Mouse (Mus musculus): ENCODE measurements around the gene Tspan5.

The Tspan5 gene

DNA sequence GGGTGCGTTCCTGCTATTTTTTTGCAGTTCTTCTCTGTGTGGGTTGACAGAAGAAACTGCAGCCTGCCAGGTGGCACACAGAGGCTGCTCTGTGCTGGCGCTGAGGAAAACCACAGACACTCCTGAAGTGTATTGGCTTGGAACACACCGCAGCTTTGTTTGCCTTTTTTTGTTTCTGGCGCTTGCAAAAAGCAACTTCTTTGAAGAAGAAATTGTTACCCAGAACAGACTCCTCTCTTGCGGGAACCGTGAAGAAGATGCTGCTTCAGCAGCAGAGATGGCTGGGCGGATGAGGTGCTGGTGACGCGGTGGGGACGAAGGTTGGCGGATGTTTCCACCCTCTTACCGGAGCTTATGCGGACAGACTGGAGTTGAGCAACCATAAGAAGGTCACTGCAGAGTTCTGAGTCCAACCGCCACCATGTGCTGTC lies 135.0 kb downstream of the Tspan5 start:
- no peak for DNase-seq (ENCODE audit: low read depth, low spot score)

DNA sequence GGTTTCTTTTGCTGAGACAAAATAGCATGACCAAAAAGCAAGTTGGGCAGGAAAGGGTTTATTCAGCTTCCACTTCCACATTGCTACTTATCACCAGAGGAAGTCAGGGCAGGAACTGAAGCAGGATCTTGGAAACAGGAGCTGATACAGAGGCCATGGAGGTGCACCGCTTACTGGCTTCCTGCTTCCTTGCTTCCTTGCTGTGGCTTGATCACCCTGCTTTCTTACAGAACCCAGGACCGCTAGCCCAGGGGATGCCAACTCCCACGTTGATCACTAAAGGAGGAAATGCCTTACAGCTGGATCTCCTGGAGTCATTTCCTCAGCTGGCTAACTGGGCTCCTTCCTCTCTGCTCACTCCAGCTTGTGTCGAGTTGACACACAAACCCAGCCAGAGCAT lies 135.7 kb downstream of the Tspan5 start:
- DNase-seq (ENCODE audit: low read depth, low spot score), result no peak

DNA sequence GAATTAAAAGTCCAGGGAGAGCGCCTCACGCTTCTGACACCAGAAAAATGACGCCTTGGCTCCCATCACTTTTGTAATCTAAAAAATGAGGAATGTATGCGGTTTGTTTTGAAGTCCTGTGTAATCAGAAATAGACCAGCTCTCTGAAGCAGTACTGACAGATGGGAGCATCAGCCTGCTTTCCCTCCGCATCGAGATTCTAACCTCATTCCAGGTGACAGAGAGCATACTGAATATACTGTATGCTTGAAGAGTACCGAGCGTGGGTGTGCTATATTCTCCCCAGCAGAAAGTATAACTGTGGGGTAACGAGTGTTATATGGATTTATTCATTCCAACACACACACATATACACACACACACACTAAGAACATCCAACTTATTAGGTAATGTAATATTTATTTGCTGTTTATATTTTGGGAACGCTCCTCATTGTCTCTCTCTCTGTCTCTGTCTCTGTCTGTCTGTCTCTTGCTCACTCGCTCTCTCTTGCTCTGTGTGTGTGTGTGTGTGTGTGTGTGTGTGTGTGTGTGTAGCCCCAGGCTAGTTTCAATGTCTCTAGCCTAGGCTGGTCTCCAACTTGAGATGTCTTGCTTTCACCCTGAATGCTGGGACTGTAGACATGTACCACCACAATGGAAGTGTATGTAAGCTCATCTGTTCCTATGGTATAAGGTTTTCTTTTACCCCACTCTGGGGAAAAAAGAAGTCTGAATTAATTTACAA lies 139.2 kb downstream of the Tspan5 start:
- no peak for DNase-seq (ENCODE audit: low read depth, low spot score)

DNA sequence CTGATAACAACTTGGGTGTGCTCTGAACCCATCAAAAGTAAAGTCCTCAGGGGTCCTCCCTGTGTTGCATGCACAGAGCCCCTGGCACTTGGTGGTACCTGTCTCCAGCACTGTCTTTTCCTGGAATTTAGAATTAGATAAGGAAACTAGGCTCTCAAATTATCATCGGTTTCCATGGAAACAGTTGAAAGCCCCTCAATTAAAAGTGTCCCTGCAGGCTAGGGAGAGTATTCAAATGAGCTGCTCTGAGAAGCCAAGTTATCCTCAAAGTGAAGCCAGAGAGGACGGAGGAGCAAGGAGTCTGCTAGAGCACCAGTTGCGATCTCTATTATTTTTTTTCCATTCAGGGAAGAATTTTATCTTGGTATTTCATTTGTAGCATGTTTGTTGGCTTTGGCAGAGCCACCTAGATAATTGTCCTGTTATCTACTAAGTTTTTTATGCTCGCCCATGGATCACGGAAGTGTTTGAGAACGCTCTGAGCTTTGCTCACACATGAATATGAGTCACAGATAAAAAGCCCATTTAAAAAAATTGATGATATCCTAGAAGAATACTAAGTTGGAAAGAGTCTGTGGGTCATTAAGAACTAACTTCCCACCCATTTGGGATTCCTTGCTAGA lies 139.8 kb downstream of the Tspan5 start:
- DNase-seq (ENCODE audit: low read depth, low spot score), result no peak

DNA sequence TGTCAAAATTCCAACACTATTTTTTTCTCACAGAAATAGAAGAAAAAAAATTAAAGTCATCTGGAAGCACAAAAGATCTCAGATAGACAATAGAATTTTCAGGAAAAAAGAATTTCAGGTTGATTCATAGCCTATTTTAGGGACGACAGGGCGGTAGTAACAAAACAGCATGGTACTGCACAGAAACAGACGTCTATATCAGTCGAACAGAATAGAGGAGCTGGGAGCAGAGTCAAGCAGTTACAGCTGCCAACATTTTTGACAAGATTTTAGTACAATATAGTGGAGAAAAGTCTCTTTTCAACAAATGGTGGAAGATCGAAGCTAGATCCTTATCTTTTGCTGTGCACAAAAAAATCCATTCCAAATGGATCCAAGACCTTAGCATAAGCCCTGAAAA lies 144.1 kb downstream of the Tspan5 start:
- no peak for DNase-seq (ENCODE audit: low read depth, low spot score)

DNA sequence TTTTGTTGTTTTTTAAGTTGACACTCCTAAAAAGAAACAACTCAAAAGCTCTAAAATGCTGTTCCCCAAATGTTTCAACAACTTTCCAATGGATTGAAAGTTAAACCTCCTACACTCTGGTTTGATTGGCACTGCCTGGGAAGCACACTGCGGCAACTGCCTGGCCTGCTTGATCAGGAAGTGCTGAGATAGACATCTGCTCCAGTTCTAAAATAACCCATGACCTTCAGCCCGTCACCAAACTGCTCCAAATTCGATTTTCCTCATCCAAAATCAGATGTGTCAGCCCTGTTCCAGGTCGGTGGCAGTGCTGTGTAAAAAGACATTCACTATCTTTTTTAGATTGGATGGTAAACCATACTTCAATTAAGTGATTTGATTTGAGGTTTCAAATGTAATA lies 147.2 kb downstream of the Tspan5 start:
- no peak for DNase-seq (ENCODE audit: low read depth, low spot score)

DNA sequence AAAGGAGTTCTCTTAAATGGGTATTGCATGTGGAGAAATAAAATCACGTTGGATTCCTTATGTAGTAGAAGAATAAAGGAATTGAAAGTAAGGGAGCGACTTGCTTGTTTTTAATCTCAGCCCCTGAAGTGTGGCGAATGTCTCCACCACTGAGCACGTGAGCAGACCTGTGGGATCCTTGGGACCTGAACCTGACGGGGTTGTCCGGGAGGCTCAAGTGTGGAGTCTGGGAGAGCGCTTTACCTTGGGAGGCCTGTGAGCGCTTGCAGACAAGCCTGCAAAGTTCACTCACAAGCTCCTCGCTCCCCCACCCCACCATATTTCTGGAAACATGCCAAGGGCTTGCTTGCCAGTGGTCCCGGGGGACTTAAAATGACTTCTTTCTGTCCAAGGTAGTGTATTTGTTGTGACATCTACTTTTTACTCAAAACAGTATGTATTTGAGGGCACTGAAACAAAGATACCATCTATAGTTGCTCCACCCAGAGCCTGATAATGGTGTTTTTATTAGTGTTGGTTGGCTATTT lies 147.8 kb downstream of the Tspan5 start:
- DNase-seq (ENCODE audit: low read depth, low spot score), result no peak

DNA sequence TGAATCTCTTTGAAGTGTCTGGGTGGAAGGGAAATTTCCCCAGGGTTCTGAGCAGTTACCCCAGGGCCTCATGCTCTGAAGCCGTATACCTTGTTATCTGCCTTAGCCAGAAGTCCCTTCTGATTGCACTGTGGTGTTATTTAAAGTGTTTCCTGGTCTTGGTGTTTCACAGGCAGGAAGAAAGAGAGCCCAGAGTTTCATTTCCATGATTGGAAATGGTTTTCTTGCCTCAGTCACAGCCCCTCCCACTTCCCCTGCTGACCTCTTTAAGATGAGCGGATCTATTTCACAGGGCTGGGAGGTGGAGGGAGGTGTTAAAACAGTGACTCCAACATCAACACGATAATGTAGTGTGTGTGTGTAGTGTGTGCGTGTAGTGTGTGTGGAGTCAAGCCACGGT lies 151.5 kb downstream of the Tspan5 start:
- DNase-seq (ENCODE audit: low read depth, low spot score), result no peak

DNA sequence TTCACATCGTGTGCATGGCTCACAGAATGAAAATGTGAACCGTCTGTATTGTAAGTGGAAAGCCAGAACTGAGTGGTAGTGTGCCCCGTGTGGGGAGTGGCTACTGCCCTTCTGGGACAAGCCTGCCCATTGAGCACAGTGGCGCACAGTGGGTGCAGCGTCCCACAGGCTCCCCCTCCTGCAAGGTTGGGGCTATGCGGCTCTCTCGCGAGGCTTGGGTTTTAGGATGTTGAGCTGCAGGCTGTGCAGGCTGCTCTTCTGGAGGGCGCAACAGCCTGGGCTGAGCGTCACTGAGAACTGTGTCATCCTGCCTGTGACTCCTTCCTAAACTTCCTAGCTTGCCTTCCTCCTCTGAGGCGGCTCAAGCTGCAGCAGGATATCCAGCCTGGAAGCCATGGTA lies 155.5 kb downstream of the Tspan5 start:
- no peak for DNase-seq (ENCODE audit: low read depth, low spot score)

DNA sequence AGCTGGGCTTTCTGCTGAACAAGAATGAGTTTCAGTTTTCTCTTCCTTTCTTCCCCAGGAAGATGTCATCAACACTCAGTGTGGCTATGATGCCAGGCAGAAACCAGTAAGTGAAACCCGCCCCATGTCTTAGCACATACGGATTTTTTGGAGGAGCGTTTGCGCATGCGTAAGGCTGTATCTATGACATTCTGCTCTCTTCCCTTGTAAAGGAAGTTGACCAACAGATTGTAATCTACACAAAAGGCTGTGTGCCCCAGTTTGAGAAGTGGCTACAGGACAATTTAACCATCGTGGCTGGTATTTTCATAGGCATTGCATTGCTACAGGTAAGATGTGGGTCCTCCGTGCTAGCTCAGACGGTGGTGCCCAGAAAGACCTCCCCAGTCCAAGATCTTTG lies 156.1 kb downstream of the Tspan5 start:
- no peak for DNase-seq (ENCODE audit: low read depth, low spot score)

DNA sequence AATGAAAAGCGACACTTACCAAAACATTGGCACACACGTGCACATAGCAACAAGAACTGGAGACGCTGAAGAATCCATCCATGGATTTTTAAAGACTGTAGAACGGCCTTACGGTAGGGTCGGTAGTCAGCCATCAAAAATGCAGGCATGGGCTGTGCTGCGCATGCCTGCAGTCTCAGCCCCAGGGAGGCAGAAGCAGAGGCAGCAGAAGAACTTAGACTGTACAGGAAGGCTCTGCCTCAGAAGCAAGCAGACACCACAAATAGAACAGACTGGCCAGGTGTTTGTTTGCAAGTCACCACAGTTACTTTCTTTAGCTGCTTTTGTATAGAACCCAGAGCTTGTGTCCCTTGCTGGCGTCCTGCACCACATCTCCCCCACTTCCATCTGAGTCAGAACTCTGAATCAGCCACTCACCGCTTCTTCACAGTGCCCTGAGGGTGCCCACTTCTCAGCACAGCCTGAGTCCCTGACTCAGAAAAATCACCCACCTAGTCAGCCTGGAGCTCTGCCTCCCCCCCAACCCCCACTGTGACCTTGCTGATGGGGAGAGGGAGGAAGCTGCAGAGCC lies 158.7 kb downstream of the Tspan5 start:
- DNase-seq (ENCODE audit: low read depth, low spot score), result peak; percentile 82

DNA sequence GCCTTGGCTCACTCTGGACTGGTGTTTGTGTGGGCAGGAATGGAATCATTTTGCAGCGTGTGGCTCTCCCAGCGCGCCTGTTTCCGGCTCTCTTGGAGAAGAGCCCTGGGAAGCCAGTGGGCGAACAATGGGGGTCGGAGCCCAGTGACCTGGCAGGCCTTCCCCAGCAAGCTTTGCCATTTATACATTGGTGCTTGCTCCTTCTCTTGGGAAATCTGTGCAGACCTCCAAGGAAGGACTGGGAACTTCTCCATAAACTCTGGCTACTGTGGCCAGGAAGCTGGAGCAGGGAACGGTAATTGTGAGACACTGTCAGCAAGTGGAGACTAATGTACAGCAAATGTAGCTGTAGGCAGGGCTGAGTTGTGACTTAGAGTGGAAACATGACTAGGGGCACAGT lies 163.7 kb downstream of the Tspan5 start:
- DNase-seq (ENCODE audit: low read depth, low spot score), result peak; percentile 68

DNA sequence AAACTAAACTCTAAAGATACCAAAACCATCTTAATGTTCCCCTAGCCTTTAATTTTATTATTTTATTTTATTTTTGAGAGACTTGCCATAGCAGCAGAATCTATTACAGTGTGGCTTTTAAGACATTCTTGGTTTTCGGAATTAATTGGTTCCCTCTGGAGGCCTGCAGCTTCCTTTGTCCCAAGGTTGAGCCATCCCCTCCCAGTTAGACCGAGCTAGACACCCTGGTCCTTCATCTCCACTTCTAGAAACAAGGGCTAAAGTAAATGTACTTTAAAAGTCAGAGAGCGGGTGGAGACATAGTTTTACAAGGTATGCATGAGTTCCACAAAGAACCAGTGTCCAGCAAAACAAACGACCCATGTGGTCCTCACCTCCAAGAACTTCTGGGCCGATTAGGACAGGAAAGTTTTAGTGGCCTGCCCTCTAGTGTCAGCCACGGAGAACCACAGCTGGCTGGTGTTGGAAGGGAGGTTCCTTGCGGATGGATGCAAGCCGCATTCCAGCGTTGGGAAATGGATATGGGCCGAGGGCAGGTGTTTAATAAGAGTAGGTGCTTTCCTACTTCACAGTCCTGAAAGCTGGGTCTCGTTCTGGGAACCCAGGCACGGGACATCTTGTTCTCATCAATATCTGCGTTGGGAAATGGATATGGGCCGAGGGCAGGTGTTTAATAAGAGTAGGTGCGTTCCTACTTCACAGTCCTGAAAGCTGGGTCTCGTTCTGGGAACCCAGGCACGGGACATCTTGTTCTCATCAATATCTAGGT lies 164.3 kb downstream of the Tspan5 start:
- peak; percentile 92 for DNase-seq (ENCODE audit: low read depth, low spot score)

DNA sequence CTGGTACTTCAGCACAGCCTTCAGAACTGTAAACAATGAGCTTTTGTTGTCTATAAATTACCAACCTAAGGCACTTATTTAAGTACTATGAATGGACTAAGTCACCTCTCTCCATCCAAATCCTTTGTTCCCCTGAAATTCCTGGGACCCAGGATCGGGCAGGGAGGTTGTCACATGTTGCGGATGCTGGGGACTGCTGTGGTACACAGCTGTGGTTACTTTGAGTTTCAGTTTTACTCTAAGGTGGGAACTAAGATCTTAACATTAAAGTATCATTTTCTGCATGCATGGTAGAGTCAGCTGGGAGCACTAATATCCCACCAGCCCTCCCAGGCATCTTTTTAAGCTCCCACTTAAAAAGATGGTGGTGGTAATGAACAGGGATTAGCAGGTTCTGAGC lies 167.3 kb downstream of the Tspan5 start:
- no peak for DNase-seq (ENCODE audit: low read depth, low spot score)

DNA sequence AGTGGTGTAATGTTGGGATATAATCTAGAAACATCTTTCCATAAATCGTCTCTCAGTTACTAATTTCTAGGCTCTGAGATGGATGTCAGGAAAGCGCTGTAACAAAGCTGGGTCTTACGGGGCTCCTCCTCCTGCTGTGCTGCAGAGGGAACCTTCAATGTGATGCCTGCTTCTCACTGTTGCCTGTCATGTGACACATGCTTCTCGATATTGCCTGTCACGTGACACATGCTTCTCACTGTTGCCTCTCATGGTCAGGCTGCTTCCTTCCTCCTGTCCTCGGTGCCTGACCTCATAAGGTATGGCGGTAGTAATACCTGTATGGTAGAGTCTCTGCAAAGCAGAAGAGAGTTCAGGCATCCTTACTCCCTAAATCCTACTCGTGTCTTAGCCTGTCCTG lies 170.5 kb downstream of the Tspan5 start:
- no peak for DNase-seq (ENCODE audit: low read depth, low spot score)

DNA sequence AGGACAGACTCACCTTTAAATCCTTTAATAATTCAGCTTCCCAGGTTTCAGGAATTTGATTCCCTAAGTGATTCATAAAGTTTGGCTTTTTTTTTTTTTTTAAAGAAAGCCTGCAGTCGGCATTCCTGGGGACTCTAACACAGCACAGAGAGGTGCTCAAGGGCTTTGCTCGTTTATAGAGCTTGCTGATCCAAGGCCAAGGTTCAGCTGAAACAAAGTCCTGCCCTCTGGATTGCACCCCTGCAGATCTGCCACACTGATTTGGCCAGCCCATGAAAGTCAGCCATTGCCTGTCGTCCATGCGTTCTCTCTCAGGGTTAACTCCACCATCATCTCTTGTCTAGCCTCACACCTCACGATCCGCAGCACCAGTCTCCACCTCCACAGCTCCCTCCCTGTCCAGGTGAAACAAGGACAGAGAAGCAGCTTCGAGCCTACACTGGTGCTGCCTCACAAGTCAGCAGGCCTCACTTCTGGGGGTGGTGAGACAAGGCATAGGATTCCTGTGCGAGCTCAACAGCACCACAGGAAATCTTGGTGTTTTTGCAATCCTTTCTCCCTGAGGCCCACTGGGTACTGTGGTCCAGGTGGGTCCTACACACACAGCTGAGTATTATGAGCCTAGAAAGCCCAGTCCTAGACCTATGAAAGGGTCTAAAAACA lies 172.8 kb downstream of the Tspan5 start:
- DNase-seq (ENCODE audit: low read depth, low spot score), result no peak

DNA sequence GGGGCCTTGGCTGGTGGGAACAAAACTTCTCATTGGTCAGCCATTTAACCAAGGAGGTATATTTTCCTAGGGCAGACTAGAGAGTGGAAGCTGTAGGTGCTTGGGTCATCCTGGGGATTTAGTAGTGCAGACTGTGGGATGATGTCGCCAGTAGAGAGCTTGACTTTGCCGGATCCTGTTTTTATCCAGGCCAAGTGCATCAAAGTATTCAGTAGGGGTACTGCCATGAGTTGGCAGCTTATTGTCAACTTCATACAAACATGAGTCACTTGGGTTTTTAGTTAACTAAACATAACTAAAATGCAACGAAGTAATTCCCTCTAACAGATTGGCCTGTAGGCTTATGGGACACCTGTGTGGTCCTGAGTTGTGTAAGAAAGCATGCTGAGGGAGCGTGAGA lies 174.6 kb downstream of the Tspan5 start:
- no peak for DNase-seq (ENCODE audit: low read depth, low spot score)

DNA sequence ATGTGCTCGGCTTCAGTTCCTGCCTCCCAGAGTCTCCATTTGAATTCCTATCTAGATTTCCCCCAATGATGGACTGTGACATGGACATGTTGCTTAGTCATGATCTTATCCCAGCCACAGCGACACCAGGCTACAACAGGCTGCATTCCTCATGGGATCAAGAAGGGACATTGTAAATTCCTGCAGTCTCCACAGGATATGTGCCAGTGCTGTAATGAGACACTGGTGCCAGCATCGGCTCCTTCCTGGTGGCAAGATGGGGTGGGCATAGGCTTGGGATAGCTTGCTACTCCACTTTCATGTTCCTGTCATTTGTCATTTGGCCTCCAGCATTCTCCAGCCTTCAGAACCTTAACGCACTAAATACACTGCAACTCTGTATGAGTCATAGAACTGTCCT lies 175.0 kb downstream of the Tspan5 start:
- peak; percentile 53 for DNase-seq (ENCODE audit: low read depth, low spot score)

DNA sequence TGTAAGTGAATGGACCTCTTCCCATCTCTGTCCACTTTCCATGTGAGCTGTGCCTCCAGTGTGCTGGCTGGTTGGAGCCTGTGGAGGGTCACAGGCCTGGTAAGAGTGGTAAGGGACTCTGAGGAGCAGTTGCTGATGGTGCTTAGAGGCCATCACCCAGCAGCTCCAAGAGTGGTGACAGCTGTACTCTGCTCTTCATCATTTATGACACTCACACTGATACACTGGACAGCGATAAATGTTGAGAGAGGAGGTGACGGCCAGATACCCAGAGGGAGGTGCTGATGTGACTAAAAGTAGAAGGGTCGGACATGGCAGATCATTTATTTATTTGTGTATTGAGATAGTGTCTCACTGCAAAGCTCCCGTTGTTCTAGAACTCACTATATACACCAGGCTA lies 176.2 kb downstream of the Tspan5 start:
- no peak for DNase-seq (ENCODE audit: low read depth, low spot score)

DNA sequence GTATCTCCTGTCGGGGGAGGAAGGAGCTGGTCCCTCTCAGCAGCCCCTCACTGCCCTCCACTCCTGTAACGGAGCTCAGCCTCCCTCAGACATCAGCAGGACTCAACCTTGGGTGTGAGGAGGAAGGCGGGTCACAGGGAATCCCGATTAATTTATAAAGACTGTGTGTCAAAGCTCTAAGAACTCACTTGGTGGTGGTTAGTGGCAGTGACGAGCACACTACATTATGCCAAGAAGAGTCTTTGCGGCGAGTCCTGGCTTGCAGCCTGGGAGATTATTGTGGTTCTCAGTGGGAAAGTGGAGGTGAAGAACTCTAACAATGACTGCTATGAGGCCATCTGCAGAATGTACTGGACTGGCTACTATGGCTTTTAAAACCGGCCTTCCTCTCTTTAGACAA lies 184.2 kb downstream of the Tspan5 start:
- DNase-seq (ENCODE audit: low read depth, low spot score), result no peak

DNA sequence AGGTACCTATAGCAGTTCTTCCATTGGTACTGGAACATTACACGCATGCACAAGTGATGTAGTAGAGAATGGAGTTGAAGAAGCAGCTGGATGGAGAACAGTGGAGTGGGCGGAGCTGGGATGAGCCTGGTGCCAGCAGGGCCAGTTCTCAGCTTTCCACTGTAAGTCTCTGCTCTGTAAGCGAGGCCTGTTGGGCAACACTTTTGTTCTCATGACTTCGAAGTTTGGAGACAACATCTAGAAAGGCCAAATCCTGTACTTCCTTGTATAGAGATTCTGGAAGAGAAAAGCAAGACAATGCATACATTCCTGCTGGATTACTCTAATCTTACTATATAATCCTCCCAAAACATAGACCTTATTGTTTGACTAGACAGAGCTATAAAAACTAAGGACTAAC lies 185.4 kb downstream of the Tspan5 start:
- DNase-seq (ENCODE audit: low read depth, low spot score), result no peak

DNA sequence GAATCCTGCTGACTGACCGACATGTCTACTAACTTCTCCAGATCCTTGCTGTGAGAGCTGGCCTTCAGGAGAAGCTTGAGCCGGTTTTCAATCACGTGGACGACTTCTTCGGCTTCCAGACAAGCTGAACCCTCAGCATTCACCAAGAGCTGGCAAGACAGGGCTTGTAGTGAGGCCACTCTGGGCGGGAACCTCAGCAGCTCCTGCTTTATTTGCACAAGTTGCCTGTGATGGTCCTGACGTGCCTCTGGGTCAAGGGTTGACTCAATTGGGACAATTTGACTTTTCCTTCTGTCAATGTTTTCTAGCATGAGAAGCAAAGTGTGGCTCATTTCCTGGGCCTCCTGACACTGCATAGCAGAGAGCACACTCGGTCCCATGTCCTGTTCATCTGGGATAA lies 194.8 kb downstream of the Tspan5 start:
- DNase-seq (ENCODE audit: low read depth, low spot score), result no peak

All from 3T3-L1 (cell line).